Mouse (Mus musculus) G1E (cell line): ENCODE measurements around the gene Frrs1.

Experiments used
- CTCF ChIP-seq: IDR thresholded peaks from 2 replicates; pipeline ENCODE4 v1.5.1; 2012; ENCODE audit warnings: low read depth, low read length, inconsistent platforms, mixed read lengths
- GATA1 ChIP-seq: IDR thresholded peaks from 2 replicates; pipeline ENCODE4 v1.6.1; 2012; ENCODE audit warnings: borderline replicate concordance, low read length, inconsistent platforms, mixed read lengths
- GATA2 ChIP-seq: IDR thresholded peaks from 2 replicates; pipeline ENCODE4 v1.6.1; 2012; ENCODE audit warnings: low read depth, low read length, inconsistent platforms, borderline replicate concordance
- POLR2AphosphoS5 ChIP-seq: IDR thresholded peaks from 2 replicates; pipeline ENCODE4 v1.6.1; 2012; ENCODE audit warnings: low read depth, low read length, inconsistent platforms; ENCODE audit not compliant: insufficient replicate concordance
- TAL1 ChIP-seq: conservative IDR thresholded peaks from 2 replicates; pipeline ENCODE4 v1.6.1; 2012; ENCODE audit warnings: low read depth, low read length, inconsistent platforms, mixed read lengths

DNA sequence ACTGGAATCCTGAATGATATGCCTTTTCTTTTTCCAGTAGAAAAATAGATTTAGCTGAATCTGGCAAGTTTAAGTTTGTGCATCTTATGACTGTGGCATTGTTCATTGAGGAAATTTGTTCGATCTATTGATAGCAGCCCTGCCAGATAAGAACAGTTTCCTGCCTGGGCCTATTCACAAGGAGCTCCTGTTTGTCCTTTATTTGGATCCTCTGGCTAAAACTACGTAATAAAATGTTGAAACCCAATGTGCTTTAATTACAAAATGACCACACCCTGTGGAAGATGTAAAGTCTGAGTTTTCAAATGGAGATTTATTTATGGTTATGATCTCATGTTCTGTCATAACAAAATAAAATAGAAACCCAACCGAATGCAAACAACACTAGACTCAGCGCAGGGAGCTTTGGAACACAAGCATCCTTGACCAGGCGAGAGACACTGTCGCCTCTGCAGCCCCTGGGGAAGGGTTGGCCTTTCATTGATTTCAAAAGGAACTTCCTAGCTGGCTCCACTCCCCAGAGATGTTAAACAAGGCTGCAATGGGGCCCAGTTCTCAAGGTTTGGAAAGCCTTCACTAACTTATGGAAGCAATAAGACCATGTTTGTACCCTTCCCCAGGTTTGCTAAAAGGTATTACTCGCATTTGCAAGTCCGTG lies 93.1 kb downstream of the Frrs1 start:
- TF ChIP-seq CTCF (no peak), GATA1 (no peak), TAL1 (no peak), GATA2 (no peak), POLR2AphosphoS5 (no peak)
